ENCODE assay signal across 22 mouse cellular contexts in the genomic region with DNA sequence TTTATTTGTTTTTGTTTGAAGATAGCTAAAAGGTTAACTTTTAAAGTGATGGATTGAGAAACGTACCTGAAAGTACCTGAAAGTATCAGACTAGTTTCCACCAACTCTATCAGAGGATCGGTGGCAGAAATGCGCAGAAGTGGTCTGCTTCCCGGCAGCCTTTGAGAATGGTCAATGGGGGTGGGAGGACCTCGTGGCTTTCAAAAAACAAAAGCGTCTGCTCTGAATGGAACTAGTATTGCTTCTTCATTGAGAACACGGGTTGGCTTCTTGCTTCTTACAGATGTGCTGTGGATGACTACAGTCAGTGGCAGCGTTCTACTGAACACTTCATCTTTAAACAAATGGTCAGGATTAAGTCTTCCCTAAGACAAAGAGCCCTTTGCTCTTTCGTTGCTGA.
DNase-seq lines count a peak whose midpoint lies in the region; ATAC-seq and TF ChIP-seq lines count a peak whose summit lies in the region.
"Had no signal": no experiment of that assay in that cellular context is flagged by ENCODE, and none has a peak within 500 bp of the region (broad histone marks: within the 10 kb centered on the region; RNA-seq: fewer than 3 reads in every experiment).

No protein-coding gene starts in this region.

- WGBS in forebrain, embryonic 10.5 days = 6% methylated on average over 9 of the region's 9 CpGs
- WGBS in forebrain, embryonic 14.5 days = 10% methylated on average over 9 of the region's 9 CpGs
- 15% methylated on average over 9 of the region's 9 CpGs for WGBS in heart, embryonic 14.5 days
- 7% methylated on average over 9 of the region's 9 CpGs for WGBS in midbrain, embryonic 11.5 days
- WGBS in midbrain, postnatal 0 days = 13% methylated on average over 9 of the region's 9 CpGs

- H3K27ac ChIP-seq in forebrain, embryonic 10.5 days = no peak overlapping the region
- no peak overlapping the region for H3K27ac ChIP-seq in forebrain, embryonic 14.5 days (ENCODE audit: low read depth, low read length)
- no peak overlapping the region; a peak in 1 of 4 replicates for H3K27ac ChIP-seq in heart, embryonic 14.5 days (replicated peaks in 1 of 2; ENCODE audit: control insufficient read depth in 1 of 2, insufficient read depth in 1 of 2, low read depth in 2 of 2, low read length in 2 of 2)
- H3K27ac ChIP-seq in midbrain, embryonic 11.5 days (ENCODE audit: low read depth, low read length) = no peak overlapping the region
- no peak overlapping the region for H3K27ac ChIP-seq in midbrain, postnatal 0 days (ENCODE audit: low read depth, low read length)
- H3K27ac ChIP-seq: gastrocnemius, adult 2 months; hindbrain, embryonic 12.5 days; lung, embryonic 15.5 days had no signal

- no peaks in the 10 kb centered on the region for H3K9me3 ChIP-seq in forebrain, embryonic 10.5 days
- no peaks in the 10 kb centered on the region for H3K9me3 ChIP-seq in forebrain, embryonic 14.5 days (replicated peaks; ENCODE audit: control insufficient read depth, low read length)
- no peaks in the 10 kb centered on the region for H3K9me3 ChIP-seq in heart, embryonic 14.5 days (ENCODE audit: control insufficient read depth, low read length)
- H3K9me3 ChIP-seq in midbrain, embryonic 11.5 days (ENCODE audit: control insufficient read depth, low read length) = no peaks in the 10 kb centered on the region
- no peaks in the 10 kb centered on the region for H3K9me3 ChIP-seq in midbrain, postnatal 0 days (ENCODE audit: low read length)
- H3K9me3 ChIP-seq: hindbrain, embryonic 12.5 days; lung, embryonic 15.5 days had no signal

- H3K9ac ChIP-seq in forebrain, embryonic 14.5 days (ENCODE audit: low read length) = no peak overlapping the region
- no peak overlapping the region; the same call in 1 of the 2 replicates for H3K9ac ChIP-seq in heart, embryonic 14.5 days (ENCODE audit: low read length)
- H3K9ac ChIP-seq in midbrain, embryonic 11.5 days (ENCODE audit: low read length) = no peak overlapping the region
- H3K9ac ChIP-seq in midbrain, postnatal 0 days (replicated peaks; ENCODE audit: low read length, poor library complexity, severe bottlenecking) = no peak overlapping the region
- H3K9ac ChIP-seq: hindbrain, embryonic 12.5 days; lung, embryonic 15.5 days had no signal

- TF ChIP-seq CTCF in midbrain, postnatal 0 days (IDR thresholded peaks at IDR 0.05) = no peak

- no peaks in the 10 kb centered on the region for H3K36me3 ChIP-seq in forebrain, embryonic 10.5 days (replicated peaks)
- H3K36me3 ChIP-seq in forebrain, embryonic 14.5 days (ENCODE audit: control insufficient read depth, insufficient read depth, low read length) = no peaks in the 10 kb centered on the region
- no peaks in the 10 kb centered on the region for H3K36me3 ChIP-seq in heart, embryonic 14.5 days (ENCODE audit: control insufficient read depth, insufficient read depth, low read length)
- no peaks in the 10 kb centered on the region for H3K36me3 ChIP-seq in midbrain, embryonic 11.5 days (ENCODE audit: control insufficient read depth, insufficient read depth, low read length)
- H3K36me3 ChIP-seq in midbrain, postnatal 0 days (ENCODE audit: insufficient read depth, low read length) = no peaks in the 10 kb centered on the region
- H3K36me3 ChIP-seq: hindbrain, embryonic 12.5 days; lung, embryonic 15.5 days had no signal

- peak overlapping the region; percentile 10; the same call in 1 of the 2 replicates for H3K4me3 ChIP-seq in forebrain, embryonic 10.5 days
- H3K4me3 ChIP-seq in forebrain, embryonic 14.5 days (ENCODE audit: low read depth, low read length) = no peak overlapping the region
- H3K4me3 ChIP-seq in heart, embryonic 14.5 days (ENCODE audit: control insufficient read depth in 1 of 2, insufficient read depth in 1 of 2, low read depth in 1 of 2, low read length in 2 of 2) = 0 out of 4 replicates have a peak overlapping the region, but pooled peaks of 1 of the 2 experiments have one; percentile 1
- H3K4me3 ChIP-seq in midbrain, embryonic 11.5 days (ENCODE audit: low read depth, low read length) = no peak overlapping the region
- no peak overlapping the region for H3K4me3 ChIP-seq in midbrain, postnatal 0 days (ENCODE audit: low read depth, low read length)
- H3K4me3 ChIP-seq: gastrocnemius, adult 2 months; hindbrain, embryonic 12.5 days; lung, embryonic 15.5 days had no signal

- peaks cover 50% of the 10 kb centered on the region for H3K4me1 ChIP-seq in forebrain, embryonic 10.5 days
- peaks cover 6% of the 10 kb centered on the region; the same call in 1 of the 2 replicates for H3K4me1 ChIP-seq in forebrain, embryonic 14.5 days (ENCODE audit: control insufficient read depth, insufficient read depth, low read length)
- peaks cover 27 to 40% of the 10 kb centered on the region in 2 experiments for H3K4me1 ChIP-seq in heart, embryonic 14.5 days (ENCODE audit: control insufficient read depth in 2 of 2, insufficient read depth in 2 of 2, low read length in 2 of 2)
- H3K4me1 ChIP-seq in midbrain, embryonic 11.5 days (ENCODE audit: control insufficient read depth, insufficient read depth, low read length) = peaks cover 20% of the 10 kb centered on the region
- H3K4me1 ChIP-seq in midbrain, postnatal 0 days (ENCODE audit: insufficient read depth, low read length) = no peaks in the 10 kb centered on the region

- DNase-seq in forebrain, embryonic 10.5 days (ENCODE audit: extremely low spot score, low spot score) = no peak
- DNase-seq in forebrain, embryonic 14.5 days (ENCODE audit: low spot score) = no peak
- DNase-seq in heart, adult 11 months = no peak
- peak; percentile 91 for DNase-seq in midbrain, embryonic 11.5 days (ENCODE audit: low spot score, missing footprints)
- DNase-seq in midbrain, postnatal 0 days (ENCODE audit: low spot score) = no peak
- no peak for DNase-seq in layer of hippocampus, postnatal 10 days (ENCODE audit: low spot score in 2 of 2)
- no peak for DNase-seq in ovary, adult 18-20 months (ENCODE audit: low spot score)
- DNase-seq: adrenal gland, postnatal 25 days; cerebellum, adult 11 months; cerebellum, postnatal 25 days; gastrocnemius, adult 2 months; kidney, adult 2 months; kidney, postnatal 10 days; layer of hippocampus, postnatal 36 days; lung, postnatal 4 days; retina, postnatal 1 day; right cerebral cortex, postnatal 4 days; thymus, adult 2 months had no signal

- ATAC-seq in forebrain, embryonic 14.5 days = no peak
- no peak for ATAC-seq in heart, embryonic 14.5 days (ENCODE audit: insufficient number of reproducible peaks, insufficient read depth, low FRiP score, low read depth)
- ATAC-seq in midbrain, embryonic 11.5 days (ENCODE audit: low FRiP score) = no peak
- no peak for ATAC-seq in midbrain, postnatal 0 days (ENCODE audit: low FRiP score)
- ATAC-seq: inflammation-experienced regulatory T-cells, adult 6 months had no signal

- H3K4me2 ChIP-seq in forebrain, embryonic 14.5 days (ENCODE audit: low read length) = no peak overlapping the region
- H3K4me2 ChIP-seq in heart, embryonic 14.5 days (ENCODE audit: low read length) = peak overlapping the region; percentile 66
- H3K4me2 ChIP-seq in midbrain, embryonic 11.5 days = 0 out of 2 replicates have a peak overlapping the region, but pooled peaks have one; percentile 7
- no peak overlapping the region for H3K4me2 ChIP-seq in midbrain, postnatal 0 days (ENCODE audit: low read depth, low read length, poor library complexity, severe bottlenecking)
- H3K4me2 ChIP-seq: hindbrain, embryonic 12.5 days; lung, embryonic 15.5 days had no signal

- H3K27me3 ChIP-seq in forebrain, embryonic 10.5 days (ENCODE audit: poor library complexity, severe bottlenecking) = peaks cover 59% of the 10 kb centered on the region
- H3K27me3 ChIP-seq in forebrain, embryonic 14.5 days (replicated peaks; ENCODE audit: control insufficient read depth, insufficient read depth, low read length) = peaks cover 39% of the 10 kb centered on the region
- peaks cover 4% of the 10 kb centered on the region; the same call in 1 of the 2 replicates for H3K27me3 ChIP-seq in heart, embryonic 14.5 days (ENCODE audit: control insufficient read depth, insufficient read depth, low read length)
- H3K27me3 ChIP-seq in midbrain, embryonic 11.5 days (ENCODE audit: control insufficient read depth, insufficient read depth, low read length) = peaks cover 19% of the 10 kb centered on the region
- peaks cover 32% of the 10 kb centered on the region for H3K27me3 ChIP-seq in midbrain, postnatal 0 days (ENCODE audit: insufficient read depth, low read length)

Comparison
In these comparisons a context has a peak if more than half of its experiments do, and no peak if none do; other contexts are left out.
1. H3K4me2 ChIP-seq: peak in heart, embryonic 14.5 days (single experiment) and midbrain, embryonic 11.5 days (single experiment); none in forebrain, embryonic 14.5 days (single experiment) and midbrain, postnatal 0 days (single experiment).